Mouse (Mus musculus) bone marrow macrophage, adult 2 months (primary cell): ENCODE measurements around the gene Nudt19.

Experiments used
- CTCF ChIP-seq: IDR thresholded peaks from 2 replicates; pipeline ENCODE4 v1.5.1; 2012; ENCODE audit warnings: low read depth, mild to moderate bottlenecking, low read length, moderate library complexity
- POLR2A ChIP-seq: IDR thresholded peaks from 2 replicates; pipeline ENCODE4 v1.6.1; 2012; ENCODE audit warnings: mild to moderate bottlenecking, low read depth, low read length, borderline replicate concordance

- TF ChIP-seq POLR2A (no peak), CTCF (no peak)
These were observed 20.2 kb downstream of the Nudt19 start for GRCm38 (mm10) chr7:35535750-35536512.
